Mouse (Mus musculus): ENCODE data around the gene Msi2.
A peak's percentile ranks its signal among the peaks of the same experiment; 100 is the strongest.

Msi2 gene

DNA sequence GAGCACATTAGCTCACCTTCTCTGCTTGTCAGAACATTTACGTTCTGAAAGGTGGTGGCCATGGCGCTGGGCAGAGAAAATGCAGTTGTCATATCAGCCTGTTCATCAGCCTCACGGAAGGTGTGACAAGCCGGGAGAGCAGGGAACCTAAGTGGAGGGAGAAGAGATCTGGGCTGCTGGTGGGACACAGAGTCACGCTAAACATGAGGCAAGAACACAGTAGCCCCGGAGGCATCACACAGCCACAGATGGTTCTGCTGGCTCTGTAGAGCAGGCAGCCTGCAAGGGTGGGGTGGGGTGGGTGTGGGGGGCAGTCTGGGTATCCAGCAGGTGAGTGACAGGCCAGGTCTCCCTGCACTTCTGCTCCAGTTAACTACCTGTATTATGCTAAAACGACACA lies 210.2 kb downstream of the Msi2 start:
- no peak for DNase-seq

DNA sequence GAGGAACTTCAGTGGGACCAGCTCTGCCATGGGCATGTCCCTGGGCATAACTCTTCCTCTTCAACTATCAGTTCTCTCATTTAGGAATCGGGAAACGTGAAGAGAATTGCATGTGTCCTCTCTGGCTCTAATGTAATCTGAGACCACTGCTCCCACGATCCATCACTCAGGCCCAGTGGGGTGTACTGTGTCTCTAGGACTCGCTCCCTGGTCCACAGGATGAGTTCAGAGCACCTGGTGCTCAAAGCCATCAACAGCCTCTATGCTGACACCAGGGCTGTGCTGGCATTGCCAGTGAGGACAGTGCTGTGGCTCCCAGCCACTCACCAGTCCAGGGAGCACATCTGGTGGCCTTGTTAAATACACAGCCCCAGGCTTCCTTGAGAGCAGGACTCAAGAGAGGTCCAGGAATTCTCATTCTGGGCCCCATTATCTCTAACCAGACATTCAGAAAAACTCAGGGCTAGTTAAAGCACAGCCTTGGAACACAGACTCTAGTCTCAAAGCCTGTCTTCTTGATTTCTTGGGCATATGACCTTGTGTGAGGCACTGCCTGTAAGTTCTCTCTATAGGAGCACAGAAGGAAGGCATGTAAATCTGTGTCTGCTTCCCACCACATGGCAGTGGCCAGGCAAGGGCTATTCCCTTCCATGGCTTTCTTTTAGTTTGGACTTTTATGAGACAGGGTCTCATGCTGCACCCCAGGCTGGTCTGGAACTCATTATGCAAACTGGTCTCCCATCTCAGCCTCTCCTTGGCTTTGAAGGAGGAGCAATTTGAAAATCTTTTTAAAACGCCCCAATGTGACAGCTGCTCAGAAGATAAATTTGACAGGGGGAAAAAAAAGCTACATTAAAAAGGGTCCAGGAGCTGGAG lies 211.5 kb downstream of the Msi2 start:
- DNase-seq, result no peak

DNA sequence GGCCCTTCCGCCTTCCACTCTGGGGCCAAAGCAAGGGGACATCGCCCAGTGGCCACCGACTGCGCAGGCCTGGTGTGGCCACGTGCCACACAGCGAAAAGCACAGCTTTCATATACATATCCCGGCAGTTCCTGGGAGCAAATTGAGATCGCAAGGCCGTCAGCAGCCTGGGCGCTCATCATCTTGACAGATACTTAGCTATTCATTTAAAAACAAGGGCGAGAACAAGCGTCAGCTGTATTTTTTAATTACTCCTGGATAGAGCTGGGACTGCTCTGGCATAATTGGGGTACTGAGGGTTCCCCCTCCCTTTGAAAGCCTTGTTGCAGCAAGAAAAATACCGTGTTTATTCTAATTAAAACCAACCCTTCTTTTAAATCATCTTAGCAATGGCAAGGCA lies 212.2 kb downstream of the Msi2 start:
- DNase-seq, result no peak

DNA sequence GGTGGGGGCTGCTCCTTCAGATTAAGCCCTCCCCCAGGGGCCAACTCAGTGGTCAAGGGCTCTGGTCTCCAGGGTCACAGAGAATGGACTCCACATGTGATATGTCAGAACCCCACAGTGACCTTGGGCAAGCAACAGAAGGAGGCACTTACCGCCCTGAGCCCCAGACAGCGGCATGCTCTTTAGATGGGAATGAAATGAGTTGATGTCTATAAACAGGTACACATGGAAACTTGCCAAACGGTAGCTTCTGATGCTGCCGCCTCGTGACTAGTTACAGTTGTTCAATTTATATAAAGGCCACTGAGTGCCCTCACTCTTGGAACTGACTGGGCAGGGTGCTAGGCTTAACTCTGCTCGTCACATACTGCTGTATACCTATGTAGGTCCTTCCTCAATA lies 215.7 kb downstream of the Msi2 start:
- no peak for DNase-seq

DNA sequence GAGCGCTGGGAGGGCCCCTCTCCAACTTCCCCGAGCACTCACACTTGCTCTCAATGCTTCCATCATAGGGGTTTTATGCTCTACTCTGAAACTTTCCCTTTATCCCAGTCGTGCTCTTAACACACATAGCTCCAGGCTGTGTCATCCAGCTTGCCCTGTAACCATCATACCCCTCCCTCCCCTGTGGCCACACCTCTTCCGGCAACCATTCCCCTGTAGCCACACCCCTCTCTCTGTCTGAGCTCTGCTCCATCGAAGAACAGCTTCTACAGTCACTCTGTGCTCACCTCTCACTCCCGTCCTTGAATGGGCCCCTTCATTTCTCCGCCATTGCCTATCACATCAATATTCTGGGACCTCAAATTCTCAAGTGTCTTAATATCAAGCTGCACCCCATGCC lies 219.8 kb downstream of the Msi2 start:
- DNase-seq, result no peak

DNA sequence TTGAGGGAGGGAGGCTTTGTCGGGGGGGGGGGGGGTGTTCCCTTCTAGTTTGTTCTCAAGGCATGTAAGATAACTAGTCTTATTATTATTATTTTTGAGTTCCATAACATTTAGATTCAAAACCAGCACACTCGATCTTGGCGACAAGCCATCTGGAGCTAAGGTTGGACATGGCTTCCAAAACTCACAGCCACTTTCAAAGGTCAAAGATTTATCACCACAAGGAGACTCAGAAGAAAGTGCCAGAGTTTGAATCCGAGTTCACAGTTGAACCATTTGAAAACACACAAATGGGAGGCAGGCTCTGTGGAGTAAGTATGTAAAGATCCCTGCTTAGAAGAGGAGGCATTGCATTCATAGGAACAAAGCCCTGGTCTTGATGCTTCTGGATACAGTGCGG lies 221.9 kb downstream of the Msi2 start:
- peak in 1 of 2 experiments; percentile 39 for DNase-seq

DNA sequence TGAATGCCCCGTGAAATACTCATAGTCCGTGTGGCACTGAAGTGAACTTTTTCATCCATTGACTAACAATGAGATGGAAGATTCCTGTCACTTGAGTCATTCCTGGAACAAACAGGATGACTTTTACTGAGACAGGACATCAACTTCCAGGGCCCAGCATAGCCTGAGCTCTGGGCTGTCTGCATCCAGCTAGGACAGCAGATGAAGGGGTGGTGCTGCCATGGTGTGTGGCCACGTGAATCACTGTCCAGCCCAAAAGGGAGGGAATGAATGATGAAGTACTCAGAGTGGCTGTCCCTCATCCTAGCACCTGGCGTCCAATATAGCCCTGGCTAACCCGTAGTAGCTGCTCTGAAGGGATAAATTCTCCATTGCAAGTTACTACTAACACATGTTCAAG lies 222.6 kb downstream of the Msi2 start:
- no peak for DNase-seq

DNA sequence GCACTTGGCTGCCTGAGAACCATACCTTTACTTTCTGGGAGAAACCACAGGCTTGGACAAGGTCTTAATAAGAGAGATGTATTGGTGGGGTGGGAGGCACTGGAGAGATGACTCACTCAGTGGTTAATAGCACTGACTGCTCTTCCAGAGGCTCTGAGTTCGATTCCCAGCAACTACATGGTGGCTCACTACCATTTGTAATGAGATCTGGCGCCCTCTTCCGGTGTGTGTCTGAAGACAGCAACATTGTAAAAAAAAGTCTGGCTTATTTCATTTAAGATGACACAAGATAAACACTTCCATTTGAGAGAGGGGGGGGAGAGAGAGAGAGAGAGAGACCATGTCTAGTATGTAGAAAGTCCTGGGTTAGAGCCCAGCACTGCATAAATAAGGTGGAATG lies 223.3 kb downstream of the Msi2 start:
- no peak for DNase-seq

DNA sequence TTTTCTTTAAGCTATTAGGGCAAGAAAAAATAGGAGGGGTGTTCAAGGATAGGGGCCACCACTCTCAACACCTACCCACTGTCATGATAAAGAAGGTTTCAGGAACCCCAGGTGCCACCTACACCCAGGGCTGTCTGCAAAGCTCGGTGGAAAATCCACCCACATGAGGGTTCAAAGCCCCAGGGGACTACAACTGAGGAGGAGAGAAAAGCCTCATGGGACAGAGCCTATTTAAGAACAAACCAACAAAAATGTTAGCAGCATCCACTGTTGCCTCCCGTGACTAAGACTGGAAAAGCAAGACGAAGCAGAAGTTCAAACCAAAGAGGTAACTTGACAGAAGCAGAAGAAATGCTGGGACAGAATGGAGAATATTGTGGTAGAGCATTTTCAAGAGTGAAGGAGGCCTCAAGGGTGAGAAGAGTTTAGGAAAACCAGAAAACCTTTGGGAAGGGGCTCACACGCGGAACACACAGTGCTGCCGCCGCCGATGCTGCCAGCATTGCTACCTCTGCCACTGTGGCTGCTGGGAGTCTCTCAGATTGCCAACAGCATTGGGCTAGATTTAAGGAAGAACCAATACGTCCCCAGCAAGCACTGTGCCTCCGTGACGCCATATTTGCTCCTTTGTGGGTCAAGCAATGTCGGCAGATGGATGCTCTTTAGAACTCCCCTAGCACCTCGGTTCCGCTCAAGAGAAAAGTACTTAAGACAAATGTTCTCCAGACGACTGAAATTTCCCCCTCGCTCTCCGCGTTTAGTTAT lies 224.3 kb downstream of the Msi2 start:
- no peak for DNase-seq

DNA sequence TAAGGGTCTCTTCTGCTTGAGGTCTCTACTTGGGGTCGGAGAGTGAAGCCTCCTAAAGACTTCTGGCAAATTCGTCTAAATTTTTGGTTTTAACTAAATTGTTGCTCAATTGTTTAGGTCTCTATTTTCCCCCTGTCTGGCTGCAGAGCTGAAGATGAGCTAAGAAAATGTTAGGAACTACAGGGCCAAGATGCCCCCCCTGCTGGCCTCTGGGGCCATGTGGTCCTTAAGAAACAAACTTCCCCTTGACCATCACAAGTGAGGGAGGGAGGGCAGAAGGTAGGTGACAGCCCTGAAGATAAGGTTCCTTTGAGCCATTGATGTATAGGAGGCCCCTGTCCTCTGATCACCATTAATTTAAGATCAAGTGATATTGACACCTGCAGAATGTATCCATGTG lies 225.7 kb downstream of the Msi2 start:
- no peak for DNase-seq

DNA sequence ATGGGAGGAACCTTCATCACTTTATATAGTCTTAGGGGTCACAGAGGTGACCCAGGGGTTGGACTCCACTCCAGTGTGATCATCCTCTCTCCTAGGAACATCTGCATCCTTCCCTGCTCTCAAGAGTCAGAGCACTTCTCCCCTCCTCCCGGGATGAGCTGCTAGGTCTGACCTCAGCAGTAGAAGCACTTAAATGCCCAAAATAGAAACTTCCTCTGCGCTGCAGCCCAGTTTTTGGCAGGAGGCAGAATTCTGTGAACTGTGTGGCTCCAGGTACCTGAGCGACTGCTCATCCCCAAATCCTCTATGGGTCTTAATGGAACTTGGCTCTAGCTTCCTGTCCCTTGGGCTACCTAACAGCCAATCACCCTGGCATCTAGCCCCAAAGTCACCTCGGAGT lies 228.3 kb downstream of the Msi2 start:
- peak in 1 of 2 experiments; percentile 32 for DNase-seq

DNA sequence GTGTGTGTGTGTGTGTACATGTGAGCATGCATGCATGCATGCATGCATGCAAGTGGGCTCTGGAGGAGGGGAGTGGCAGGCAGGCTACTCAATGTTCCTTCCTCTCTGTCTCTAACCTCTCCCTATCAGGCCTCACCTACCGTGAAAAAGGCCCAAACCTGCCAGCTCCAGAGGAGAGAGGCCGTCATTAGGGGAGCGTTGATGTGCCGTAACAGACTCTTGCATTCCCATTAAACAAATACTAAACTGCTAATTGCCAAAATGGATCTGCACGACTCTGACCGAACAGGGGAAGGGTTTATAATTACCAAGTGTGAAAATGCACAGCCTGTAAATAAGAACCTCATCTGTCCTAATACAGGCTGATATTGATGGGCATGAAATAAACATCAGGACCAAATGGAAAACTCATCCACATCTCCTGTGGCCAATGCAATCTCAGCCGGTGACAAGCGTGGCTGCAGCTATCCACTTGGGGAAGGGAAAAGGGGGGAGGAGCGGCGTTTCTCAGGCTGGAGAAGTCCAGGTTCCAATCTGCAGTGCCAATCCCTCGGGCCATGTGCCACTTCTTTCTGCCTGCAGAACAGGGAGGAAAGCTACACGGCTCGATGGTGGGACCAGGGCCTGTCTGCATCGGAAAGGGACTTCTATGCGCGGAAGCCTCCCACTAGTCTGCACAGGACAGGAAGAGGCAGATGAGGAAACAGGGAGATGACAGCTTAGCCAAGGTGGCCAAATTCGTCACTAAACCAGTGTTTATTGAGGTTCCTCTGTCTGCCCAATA lies 229.2 kb downstream of the Msi2 start:
- DNase-seq, result peak; percentile 79 to 87

DNA sequence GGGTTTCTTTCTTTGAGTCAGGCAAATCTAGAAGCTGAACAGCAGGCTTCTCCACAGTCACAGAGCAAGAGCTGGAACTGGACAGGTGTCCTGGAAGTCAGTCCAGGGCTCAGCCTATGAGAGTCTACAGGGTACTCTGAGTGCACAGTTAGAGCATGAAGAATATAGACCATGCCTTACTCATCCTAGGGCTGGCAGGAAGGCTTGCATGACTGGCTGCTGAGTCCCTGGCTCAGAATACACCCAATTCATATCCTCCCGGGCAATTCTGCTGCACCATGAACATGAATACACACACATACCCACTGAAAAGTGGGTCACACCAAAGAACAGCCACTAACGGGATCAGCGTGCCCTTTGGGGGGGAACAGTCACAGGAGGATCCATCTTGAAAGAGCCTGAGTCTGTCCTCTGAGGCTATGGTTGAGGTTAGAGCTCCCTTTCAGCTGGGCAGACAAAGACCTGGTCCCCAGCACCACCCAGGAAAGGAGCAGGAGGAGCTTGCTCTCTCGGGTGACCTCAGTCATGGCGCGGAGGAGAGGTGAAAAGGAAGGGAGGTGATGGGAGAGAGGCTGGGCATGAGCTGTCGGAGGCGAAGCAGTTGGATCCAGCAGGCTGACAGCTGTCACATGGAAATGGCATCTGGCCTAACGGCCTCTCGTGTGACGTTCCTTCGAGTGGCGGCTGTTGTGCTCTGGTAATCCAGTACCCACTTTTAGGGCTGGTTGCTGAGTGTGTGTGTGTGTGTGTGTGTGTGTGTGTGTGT lies 230.0 kb downstream of the Msi2 start:
- DNase-seq, result peak; percentile 67

DNA sequence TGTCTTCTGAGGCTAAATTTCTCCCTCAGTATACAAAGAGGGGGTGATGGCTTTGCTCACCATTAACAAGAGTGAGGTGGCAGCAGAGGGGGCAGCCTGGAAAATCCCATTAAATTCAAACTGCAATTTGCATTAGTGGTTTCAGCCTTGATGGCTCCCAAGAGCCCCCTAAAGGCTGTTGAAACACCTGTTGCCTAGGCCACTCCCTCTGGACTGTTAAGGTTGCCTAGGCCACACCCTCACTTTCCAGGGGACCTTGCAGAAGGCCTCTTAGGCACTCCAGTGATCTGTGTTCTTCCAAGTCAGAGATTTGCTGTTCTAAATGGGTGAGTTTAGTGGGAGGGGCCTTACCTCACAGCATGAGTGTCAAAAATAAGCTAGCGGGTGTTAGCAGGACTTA lies 232.3 kb downstream of the Msi2 start:
- DNase-seq, result no peak

DNA sequence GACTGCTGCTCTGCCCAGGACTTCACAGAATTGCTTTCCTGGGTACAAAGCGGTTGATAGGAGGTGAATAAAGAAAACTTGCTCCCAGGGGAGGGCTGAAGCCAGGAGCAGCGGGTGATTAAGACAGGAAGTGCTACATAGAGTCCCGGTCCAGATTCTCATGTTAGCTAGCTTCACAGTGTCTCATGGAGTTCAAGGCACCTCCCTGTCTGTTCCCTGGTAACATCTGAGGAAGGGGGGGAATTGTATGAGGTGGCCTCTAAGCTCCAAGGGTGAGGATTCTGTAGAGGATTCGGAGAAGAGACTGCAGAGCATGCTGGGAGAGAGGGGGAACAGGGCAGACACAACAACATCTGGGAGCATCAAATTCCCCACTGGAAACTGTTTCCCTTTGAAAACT lies 233.2 kb downstream of the Msi2 start:
- DNase-seq, result no peak

DNA sequence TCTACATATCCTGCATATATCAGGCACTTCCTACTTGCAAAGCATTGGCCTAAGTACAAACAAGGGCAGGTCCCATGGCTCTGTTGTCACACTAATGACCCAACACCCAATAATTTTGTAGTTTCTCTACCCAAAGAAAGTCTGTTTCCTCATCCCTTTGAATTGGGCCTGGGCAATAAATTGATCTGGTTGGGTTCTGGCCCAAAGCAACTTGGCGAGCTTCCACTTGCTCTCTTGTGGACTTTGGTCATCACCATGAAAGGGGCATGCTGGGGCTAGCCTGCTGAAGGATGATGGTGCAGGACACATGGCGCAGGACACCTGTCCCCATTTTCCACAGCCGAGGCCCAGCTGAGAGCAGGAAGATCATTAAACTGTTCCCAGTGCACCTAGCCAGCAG lies 234.3 kb downstream of the Msi2 start:
- no peak for DNase-seq

DNA sequence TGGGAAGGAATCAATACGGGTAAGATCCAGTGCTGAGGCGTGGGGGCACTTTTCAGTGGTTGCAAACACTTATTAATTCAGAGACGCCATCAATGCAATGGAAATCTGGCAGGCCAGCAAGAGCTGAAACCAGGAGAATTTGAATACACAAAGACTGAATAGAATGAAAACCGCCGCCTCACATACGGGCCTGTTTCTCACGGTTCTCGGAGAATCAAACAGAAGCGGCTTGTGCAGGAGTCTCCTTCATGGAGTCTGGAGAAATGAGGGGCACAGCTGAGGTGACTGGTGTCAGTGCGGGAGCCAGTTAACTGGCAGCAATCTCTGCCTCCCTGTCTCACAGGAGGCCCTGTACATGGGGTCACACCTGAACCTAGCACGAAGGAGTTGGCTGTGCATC lies 235.7 kb downstream of the Msi2 start:
- peak; percentile 32 to 38 for DNase-seq

DNA sequence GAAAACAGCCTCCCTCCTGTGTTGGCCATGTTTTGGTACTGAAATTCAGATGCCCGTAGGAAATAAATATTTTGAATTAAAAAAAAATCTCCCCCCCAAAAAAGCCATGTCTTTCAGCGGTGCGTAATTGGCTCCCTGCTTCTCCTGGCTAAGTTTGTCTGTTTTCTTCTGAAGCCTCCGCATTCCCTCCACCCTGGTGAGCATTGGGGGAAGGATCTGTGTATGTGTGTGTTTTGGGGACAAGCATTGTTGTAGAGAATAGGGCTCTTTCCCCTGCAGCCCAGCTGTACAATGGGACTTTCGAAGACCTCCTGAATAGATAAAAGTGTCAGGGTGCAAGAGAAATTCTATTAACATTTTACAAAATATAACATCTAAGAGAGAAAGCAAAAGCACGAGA lies 236.1 kb downstream of the Msi2 start:
- no peak for DNase-seq

DNA sequence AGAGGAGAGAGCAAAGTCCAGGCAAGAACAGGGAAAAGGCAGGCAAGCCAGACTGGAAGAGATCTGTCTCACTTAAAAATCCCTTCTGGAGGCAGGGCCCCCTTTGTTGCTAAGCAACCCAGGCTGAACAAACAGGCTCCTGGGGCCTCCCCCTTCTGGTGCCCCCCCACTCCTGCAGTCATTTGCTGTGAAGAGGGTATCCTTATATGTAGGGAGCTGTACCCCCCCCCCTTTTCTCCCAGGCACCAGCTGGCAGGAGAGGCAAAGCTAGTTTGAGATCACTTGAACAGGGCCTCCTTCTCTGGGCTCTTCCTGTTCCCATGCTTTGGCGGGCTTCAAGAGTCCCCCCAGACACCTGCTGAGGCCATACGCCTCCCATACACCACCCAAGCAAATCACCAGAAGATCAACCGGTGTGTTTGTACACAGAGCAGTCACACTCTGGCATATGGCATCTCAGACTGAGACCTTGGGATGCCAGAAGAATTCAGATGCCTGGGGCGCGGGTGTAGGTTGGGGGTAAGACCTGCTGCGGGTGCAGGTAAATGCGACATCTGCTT lies 236.6 kb downstream of the Msi2 start:
- peak; percentile 70 to 85 for DNase-seq

DNA sequence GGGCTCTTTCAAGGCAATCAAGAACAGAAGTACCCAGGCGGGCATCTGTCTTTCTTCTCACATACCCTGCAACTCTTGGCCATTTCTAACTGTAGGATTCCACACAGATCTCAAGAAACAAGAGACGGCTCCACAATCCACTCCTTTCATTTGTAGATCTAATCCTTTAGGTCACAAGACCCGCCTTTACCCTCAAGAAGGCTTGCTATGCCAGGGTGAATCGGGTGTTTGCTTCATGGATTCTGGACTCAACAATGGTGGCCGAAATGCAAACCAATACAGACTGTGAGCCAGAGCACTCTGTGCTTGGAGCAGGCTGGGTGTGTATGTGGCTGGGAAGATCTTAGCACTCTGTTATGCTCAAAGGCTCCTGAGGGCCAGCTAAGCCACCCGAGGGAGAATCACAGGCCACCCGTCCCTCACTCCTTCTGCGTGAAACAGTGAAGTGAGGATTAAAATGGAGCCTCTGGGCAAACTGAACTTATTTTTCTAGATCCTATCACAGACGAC lies 237.2 kb downstream of the Msi2 start:
- no peak for DNase-seq

DNA sequence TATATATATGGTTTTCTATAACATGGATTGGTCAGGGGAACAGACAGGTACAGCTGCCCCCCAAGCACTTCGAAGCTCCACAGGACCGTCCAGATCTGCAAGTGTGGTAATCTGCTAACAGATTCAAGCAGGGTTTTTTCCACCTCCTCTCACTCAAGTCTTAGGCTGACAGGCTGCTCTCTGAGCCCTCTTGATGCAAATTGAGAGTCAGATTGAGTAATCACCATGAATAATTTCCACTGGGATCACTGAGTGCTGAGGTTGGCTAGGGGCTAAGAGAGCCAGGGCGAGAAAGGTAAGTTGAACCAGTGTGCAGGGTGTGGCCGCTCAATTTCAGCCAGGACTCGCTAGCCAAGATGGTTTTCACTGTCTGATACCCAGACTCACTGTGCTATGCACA lies 238.8 kb downstream of the Msi2 start:
- no peak for DNase-seq

DNA sequence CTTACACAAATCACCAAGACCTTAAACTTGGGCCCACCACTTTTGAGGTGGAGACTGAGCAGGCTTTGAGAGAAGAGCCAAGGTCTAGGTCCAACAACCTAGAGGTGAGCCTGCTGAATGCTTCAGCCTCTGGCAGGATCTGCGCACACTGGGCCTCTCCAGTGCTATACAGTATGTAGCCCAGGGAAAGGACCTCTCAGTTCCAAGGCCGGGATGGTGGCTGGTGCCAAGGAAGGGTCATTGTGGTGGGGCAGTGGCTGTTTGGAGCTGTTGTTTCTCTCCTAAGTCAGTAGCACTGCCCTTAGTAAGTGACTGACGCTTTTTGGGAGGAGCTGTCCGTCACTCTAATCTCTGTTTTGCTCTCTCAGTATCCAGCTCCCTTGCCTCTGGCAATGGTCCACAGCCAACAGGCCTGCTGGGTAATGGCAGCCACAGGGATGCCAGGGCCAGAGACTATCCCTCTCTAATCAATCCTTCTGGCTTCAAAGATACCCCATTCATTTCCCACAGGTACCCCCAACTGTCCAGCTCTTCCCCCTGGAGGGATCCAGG lies 243.3 kb downstream of the Msi2 start:
- DNase-seq, result peak; percentile 61 to 66
